Mouse (Mus musculus) testis, adult 2 months (tissue): ENCODE data around the gene Agxt.

ENCODE experiments used
- CTCF ChIP-seq: fragments of 200-500 bp; IDR thresholded peaks from 2 replicates; pipeline ENCODE4 v1.5.1; 2012; ENCODE audit warnings: low read depth, mild to moderate bottlenecking, inconsistent platforms, low read length, moderate library complexity; ENCODE audit not compliant: control insufficient read depth, insufficient read depth, insufficient replicate concordance
- POLR2A ChIP-seq: fragments of 200-500 bp; IDR thresholded peaks from 2 replicates; pipeline ENCODE4 v1.6.1; 2012; ENCODE audit warnings: low read depth, mild to moderate bottlenecking, inconsistent platforms, low read length, moderate library complexity; ENCODE audit not compliant: control insufficient read depth

DNA sequence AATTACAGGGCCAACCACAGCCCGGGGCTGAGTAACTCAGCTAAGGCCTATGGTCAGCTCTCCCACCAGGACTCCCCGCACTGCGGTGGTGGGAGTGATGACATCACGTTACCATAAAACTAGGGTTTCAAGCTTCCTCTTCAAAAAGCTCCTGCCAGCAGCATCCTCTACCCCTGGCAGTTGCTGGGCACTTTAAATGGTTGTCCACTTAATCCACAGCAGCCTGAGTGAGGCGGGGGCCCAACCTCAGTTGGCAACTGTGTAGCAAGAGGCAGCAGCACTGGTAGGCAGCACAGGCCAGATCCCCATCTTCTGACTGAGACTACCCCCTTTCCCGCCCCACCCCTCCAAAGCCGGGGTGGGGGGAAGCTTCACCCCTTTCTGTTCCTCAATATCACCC lies 32.3 kb upstream of the Agxt start:
- TF ChIP-seq CTCF (no peak), POLR2A (no peak)
